Mouse (Mus musculus): ENCODE results near the gene Eml2. TPM values are rescaled to one million over a fixed set of nuclear protein-coding genes. Genes with fewer than 3 reads are reported as not detected.

Eml2 gene
- 10.9 and 11.4 TPM in 2 replicates for polyA plus RNA-seq (2015; fragmentation: Nextera tagmentation; extraction: Ambion mirVana)

- ATAC-seq (ENCODE audit: insufficient read depth, low FRiP score): peak; percentile 18; the same call in 1 of the 2 replicates
- peaks cover 50% of the 10 kb centered on the region for H3K27me3 ChIP-seq (ENCODE audit: control insufficient read depth, insufficient read depth, low read length)
Observed at GRCm38 (mm10) chr7:19175708-19176515, at the start of gene Eml2. Eml2 (plus strand) TSS chr7:19176421.

GRCm38 (mm10) chr7:19127744-19128143, 48.5 kb upstream of the Eml2 start:
- no peak overlapping the region for H3K4me3 ChIP-seq (replicated peaks; ENCODE audit: low read length)
- H3K4me2 ChIP-seq (ENCODE audit: low read depth, low read length): no peak overlapping the region
- H3K9me3 ChIP-seq (replicated peaks; ENCODE audit: control insufficient read depth, low read length): no peaks in the 10 kb centered on the region
- H3K9ac ChIP-seq (ENCODE audit: low read length): no peak overlapping the region
- 77% methylated on average over 5 of the region's 5 CpGs for WGBS
- H3K4me1 ChIP-seq (ENCODE audit: control insufficient read depth, insufficient read depth, low read length): peaks cover 10% of the 10 kb centered on the region
- H3K36me3 ChIP-seq (ENCODE audit: control insufficient read depth, insufficient read depth, low read length): no peaks in the 10 kb centered on the region
- H3K27ac ChIP-seq (ENCODE audit: low read length): no peak overlapping the region
- ATAC-seq (ENCODE audit: insufficient read depth, low FRiP score): no peak
- no peaks in the 10 kb centered on the region for H3K27me3 ChIP-seq (ENCODE audit: control insufficient read depth, insufficient read depth, low read length)

More at GRCm38 (mm10) chr7:19175708-19176515, at the start of gene Eml2:
- Histone ChIP-seq H3K4me1 (ENCODE audit: control insufficient read depth, insufficient read depth, low read length) (peaks cover 20% of the 10 kb centered on the region), H3K27ac (ENCODE audit: low read length) (no peak within 1 kb of the TSS), H3K36me3 (ENCODE audit: control insufficient read depth, insufficient read depth, low read length) (no peaks in the 10 kb centered on the region), H3K9me3 (replicated peaks; ENCODE audit: control insufficient read depth, low read length) (no peaks in the 10 kb centered on the region; the same call in 1 of the 2 replicates), H3K4me3 (replicated peaks; ENCODE audit: low read length) (peak within 1 kb of the TSS; percentile 20), H3K9ac (ENCODE audit: low read length) (peak within 1 kb of the TSS; percentile 52; the same call in 1 of the 2 replicates), H3K4me2 (ENCODE audit: low read depth, low read length) (peak within 1 kb of the TSS; percentile 22)
- 1% methylated on average over 30 of the region's 30 CpGs for WGBS

DNA sequence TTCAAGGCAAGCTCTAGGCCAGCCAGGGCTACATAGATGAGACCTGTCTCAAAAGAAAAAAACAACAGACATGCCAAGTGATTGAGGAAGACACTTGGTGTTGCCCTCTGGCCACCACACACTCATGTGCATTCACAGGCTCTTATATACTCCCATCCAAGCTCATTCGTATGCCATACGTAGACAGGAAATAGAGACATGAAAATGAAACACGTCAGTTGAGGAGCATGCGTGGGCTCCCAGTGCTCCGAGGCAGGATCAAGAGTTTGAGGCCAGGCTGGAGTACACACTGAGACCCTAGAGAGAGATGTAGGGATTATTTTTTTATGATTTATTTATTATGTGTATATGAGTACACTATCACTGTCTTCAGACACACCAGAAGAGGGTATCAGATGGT, 46.8 kb upstream of the Eml2 start:
- no peak overlapping the region for H3K27ac ChIP-seq (ENCODE audit: low read length)
- no peaks in the 10 kb centered on the region for H3K36me3 ChIP-seq (ENCODE audit: control insufficient read depth, insufficient read depth, low read length)
- no peak overlapping the region for H3K9ac ChIP-seq (ENCODE audit: low read length)
- 92% methylated on average over 5 of the region's 5 CpGs for WGBS
- H3K27me3 ChIP-seq (ENCODE audit: control insufficient read depth, insufficient read depth, low read length): no peaks in the 10 kb centered on the region
- ATAC-seq (ENCODE audit: insufficient read depth, low FRiP score): no peak
- no peak overlapping the region for H3K4me3 ChIP-seq (replicated peaks; ENCODE audit: low read length)
- H3K4me1 ChIP-seq (ENCODE audit: control insufficient read depth, insufficient read depth, low read length): peaks cover 10% of the 10 kb centered on the region
- H3K4me2 ChIP-seq (ENCODE audit: low read depth, low read length): no peak overlapping the region
- no peaks in the 10 kb centered on the region for H3K9me3 ChIP-seq (replicated peaks; ENCODE audit: control insufficient read depth, low read length)

DNA sequence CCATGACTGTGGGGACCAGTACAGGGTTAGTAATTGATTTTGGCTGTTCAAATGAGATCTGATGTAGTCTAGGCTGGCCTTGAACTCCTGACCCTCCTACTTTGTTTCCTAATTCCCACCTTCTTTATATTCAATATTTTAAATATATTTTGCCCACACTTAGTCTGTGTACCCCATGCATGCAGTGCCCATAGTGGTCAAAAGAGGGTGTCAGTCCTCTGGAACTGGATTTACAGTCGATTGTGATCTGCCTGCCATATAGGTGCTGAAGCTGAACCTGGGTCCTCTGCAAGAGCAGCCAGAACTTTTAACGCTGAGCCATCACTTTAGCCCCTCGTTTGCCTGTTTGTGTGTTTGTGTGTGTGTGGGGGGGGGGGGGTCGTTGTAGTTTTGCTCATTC, 45.6 kb upstream of the Eml2 start:
- ATAC-seq (ENCODE audit: insufficient read depth, low FRiP score): no peak
- no peaks in the 10 kb centered on the region for H3K27me3 ChIP-seq (ENCODE audit: control insufficient read depth, insufficient read depth, low read length)
- H3K36me3 ChIP-seq (ENCODE audit: control insufficient read depth, insufficient read depth, low read length): no peaks in the 10 kb centered on the region; the same call in 1 of the 2 replicates
- peaks cover 10% of the 10 kb centered on the region for H3K4me1 ChIP-seq (ENCODE audit: control insufficient read depth, insufficient read depth, low read length)
- peak overlapping the region; percentile 46 for H3K4me3 ChIP-seq (replicated peaks; ENCODE audit: low read length)
- 35% methylated on average over 4 of the region's 4 CpGs for WGBS
- peak overlapping the region; percentile 91 for H3K27ac ChIP-seq (ENCODE audit: low read length)
- H3K9ac ChIP-seq (ENCODE audit: low read length): peak overlapping the region; percentile 65; the same call in 1 of the 2 replicates
- H3K9me3 ChIP-seq (replicated peaks; ENCODE audit: control insufficient read depth, low read length): no peaks in the 10 kb centered on the region
- peak overlapping the region; percentile 56 for H3K4me2 ChIP-seq (ENCODE audit: low read depth, low read length)

- Histone ChIP-seq H3K9me3 (replicated peaks; ENCODE audit: control insufficient read depth, low read length) (no peaks in the 10 kb centered on the region), H3K4me3 (replicated peaks; ENCODE audit: low read length) (peak overlapping the region; percentile 46), H3K27me3 (ENCODE audit: control insufficient read depth, insufficient read depth, low read length) (no peaks in the 10 kb centered on the region), H3K9ac (ENCODE audit: low read length) (peak overlapping the region; percentile 65), H3K27ac (ENCODE audit: low read length) (peak overlapping the region; percentile 91), H3K4me2 (ENCODE audit: low read depth, low read length) (peak overlapping the region; percentile 56), H3K4me1 (ENCODE audit: control insufficient read depth, insufficient read depth, low read length) (peaks cover 10% of the 10 kb centered on the region), H3K36me3 (ENCODE audit: control insufficient read depth, insufficient read depth, low read length) (peaks cover 4% of the 10 kb centered on the region)
- peak; percentile 99 for ATAC-seq (ENCODE audit: insufficient read depth, low FRiP score)
- under 1% methylated on average over 39 of the region's 39 CpGs for WGBS
Observed at GRCm38 (mm10) chr7:19131324-19131848, 44.8 kb upstream of the Eml2 start.

- H3K4me1 ChIP-seq (ENCODE audit: control insufficient read depth, insufficient read depth, low read length): peaks cover 4% of the 10 kb centered on the region; the same call in 1 of the 2 replicates
- H3K4me2 ChIP-seq (ENCODE audit: low read depth, low read length): no peak overlapping the region
- no peak overlapping the region for H3K9ac ChIP-seq (ENCODE audit: low read length)
- H3K27ac ChIP-seq (ENCODE audit: low read length): no peak overlapping the region
- WGBS: 95% methylated on average over 13 of the region's 13 CpGs
- no peaks in the 10 kb centered on the region for H3K9me3 ChIP-seq (replicated peaks; ENCODE audit: control insufficient read depth, low read length)
- no peak overlapping the region for H3K4me3 ChIP-seq (replicated peaks; ENCODE audit: low read length)
- no peak for ATAC-seq (ENCODE audit: insufficient read depth, low FRiP score)
- H3K36me3 ChIP-seq (ENCODE audit: control insufficient read depth, insufficient read depth, low read length): peaks cover 26% of the 10 kb centered on the region
- H3K27me3 ChIP-seq (ENCODE audit: control insufficient read depth, insufficient read depth, low read length): no peaks in the 10 kb centered on the region
Observed at GRCm38 (mm10) chr7:19136168-19136567, 40.1 kb upstream of the Eml2 start.

GRCm38 (mm10) chr7:19136673-19137334, 39.4 kb upstream of the Eml2 start:
- Histone ChIP-seq H3K4me1 (ENCODE audit: control insufficient read depth, insufficient read depth, low read length) (peaks cover 3% of the 10 kb centered on the region; the same call in 1 of the 2 replicates), H3K9me3 (replicated peaks; ENCODE audit: control insufficient read depth, low read length) (no peaks in the 10 kb centered on the region), H3K4me2 (ENCODE audit: low read depth, low read length) (no peak overlapping the region), H3K27me3 (ENCODE audit: control insufficient read depth, insufficient read depth, low read length) (no peaks in the 10 kb centered on the region), H3K4me3 (replicated peaks; ENCODE audit: low read length) (no peak overlapping the region), H3K9ac (ENCODE audit: low read length) (no peak overlapping the region), H3K36me3 (ENCODE audit: control insufficient read depth, insufficient read depth, low read length) (peaks cover 26% of the 10 kb centered on the region), H3K27ac (ENCODE audit: low read length) (no peak overlapping the region)
- WGBS: 91% methylated on average over 38 of the region's 38 CpGs
- no peak for ATAC-seq (ENCODE audit: insufficient read depth, low FRiP score)

DNA sequence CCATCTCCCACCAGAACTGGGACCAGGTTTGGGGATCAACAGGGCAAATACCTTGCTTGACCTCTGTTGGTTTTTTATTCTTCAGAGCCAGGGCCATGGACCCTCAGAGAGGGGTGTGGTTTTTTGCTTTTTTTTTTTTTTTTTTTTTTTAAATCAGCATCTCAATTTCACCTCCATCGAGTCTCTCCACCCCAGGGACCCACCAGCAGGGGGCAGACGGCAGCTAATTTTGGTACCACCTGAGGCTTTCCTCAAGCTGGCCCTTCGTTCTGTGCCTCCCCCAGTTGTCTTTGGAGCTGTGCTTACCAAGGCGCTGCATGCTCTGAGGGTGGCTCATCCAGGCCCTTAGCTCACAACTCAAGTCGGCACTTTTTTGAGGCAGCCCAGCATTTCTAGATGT, 38.8 kb upstream of the Eml2 start:
- Histone ChIP-seq H3K9me3 (replicated peaks; ENCODE audit: control insufficient read depth, low read length) (no peaks in the 10 kb centered on the region), H3K4me1 (ENCODE audit: control insufficient read depth, insufficient read depth, low read length) (no peaks in the 10 kb centered on the region), H3K27ac (ENCODE audit: low read length) (no peak overlapping the region), H3K4me3 (replicated peaks; ENCODE audit: low read length) (no peak overlapping the region), H3K4me2 (ENCODE audit: low read depth, low read length) (no peak overlapping the region), H3K27me3 (ENCODE audit: control insufficient read depth, insufficient read depth, low read length) (no peaks in the 10 kb centered on the region), H3K36me3 (ENCODE audit: control insufficient read depth, insufficient read depth, low read length) (peaks cover 26% of the 10 kb centered on the region), H3K9ac (ENCODE audit: low read length) (no peak overlapping the region)
- 48% methylated on average over 5 of the region's 5 CpGs for WGBS
- ATAC-seq (ENCODE audit: insufficient read depth, low FRiP score): no peak

GRCm38 (mm10) chr7:19146793-19147192, 29.4 kb upstream of the Eml2 start:
- ATAC-seq (ENCODE audit: insufficient read depth, low FRiP score): no peak
- Histone ChIP-seq H3K9ac (ENCODE audit: low read length) (no peak overlapping the region), H3K36me3 (ENCODE audit: control insufficient read depth, insufficient read depth, low read length) (no peaks in the 10 kb centered on the region), H3K4me3 (replicated peaks; ENCODE audit: low read length) (no peak overlapping the region), H3K4me2 (ENCODE audit: low read depth, low read length) (no peak overlapping the region), H3K27ac (ENCODE audit: low read length) (no peak overlapping the region), H3K4me1 (ENCODE audit: control insufficient read depth, insufficient read depth, low read length) (peaks cover 17% of the 10 kb centered on the region), H3K27me3 (ENCODE audit: control insufficient read depth, insufficient read depth, low read length) (no peaks in the 10 kb centered on the region), H3K9me3 (replicated peaks; ENCODE audit: control insufficient read depth, low read length) (no peaks in the 10 kb centered on the region)
- WGBS: 89% methylated on average over 10 of the region's 10 CpGs

Measured in stomach, embryonic 16.5 days (tissue).